Mouse (Mus musculus) heart, embryonic 10.5 days (tissue): Measurements from ENCODE around the gene Pbx1. TPM values are rescaled to one million over a fixed set of nuclear protein-coding genes. Genes with fewer than 3 reads are reported as not detected.

Source experiments
- DNase-seq: peaks from one replicate; pipeline ENCODE4 v3.0.0-alpha.2; 2017; ENCODE audit warnings: low spot score
- H3K27ac ChIP-seq: fragments of 300-500 bp; sonication (generic); 2 replicates; pipeline ENCODE4 v1.5.1; 2016; ENCODE audit warnings: mild to moderate bottlenecking
- H3K27me3 ChIP-seq: fragments of 300-500 bp; sonication (generic); 2 replicates; pipeline ENCODE4 v1.6.1; 2016; ENCODE audit warnings: mild to moderate bottlenecking; ENCODE audit not compliant: poor library complexity, insufficient read depth, severe bottlenecking
- H3K36me3 ChIP-seq: fragments of 300-500 bp; sonication (generic); 2 replicates; pipeline ENCODE4 v1.6.1; 2016; ENCODE audit warnings: mild to moderate bottlenecking, moderate library complexity
- H3K4me1 ChIP-seq: fragments of 300-500 bp; sonication (generic); 2 replicates; pipeline ENCODE4 v1.6.1; 2016; ENCODE audit warnings: mild to moderate bottlenecking
- H3K4me3 ChIP-seq: fragments of 300-500 bp; sonication (generic); 2 replicates; pipeline ENCODE4 v1.5.1; 2016; ENCODE audit warnings: mild to moderate bottlenecking, moderate library complexity
- H3K9me3 ChIP-seq: fragments of 300-500 bp; sonication (generic); 2 replicates; pipeline ENCODE4 v1.6.1; 2016; ENCODE audit warnings: mild to moderate bottlenecking, moderate library complexity
- WGBS: fragments of 180-500 bp; shearing (Covaris S2); methylation state at CpG from one replicate; pipeline ENCODE4 v1.1.7; 2016; 5-methylcytosine and 5-hydroxymethylcytosine counted together
- polyA plus RNA-seq: library from polyadenylated mRNA; unstranded; fragments of >200 nt; fragmentation: Nextera tagmentation; extraction: Ambion mirVana; gene quantifications from 2 replicates; pipeline ENCODE4 v1.2.1, GENCODE M21; 2016

The Pbx1 gene
- polyA plus RNA-seq, 1 experiment from 2014 or later = 29.5 TPM

DNA sequence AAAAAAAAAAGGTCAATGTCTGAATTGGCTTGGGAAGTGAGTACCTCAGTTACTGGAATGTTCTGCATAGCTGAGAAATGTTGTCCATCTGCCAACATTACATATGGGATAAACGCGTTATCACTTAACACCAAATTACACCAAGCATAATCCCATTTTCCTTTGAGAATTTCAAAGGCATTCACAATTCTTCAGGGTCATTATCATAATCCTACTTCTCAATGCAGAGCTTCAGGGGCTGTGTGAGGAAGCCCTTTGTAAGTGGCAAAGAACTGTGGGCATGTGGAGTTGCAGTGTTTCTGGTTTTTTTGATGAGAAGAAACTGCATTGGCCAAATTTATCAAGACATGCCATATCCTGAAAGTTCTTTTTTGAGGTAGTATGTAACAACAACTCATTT, 333.3 kb downstream of the Pbx1 start:
- Histone ChIP-seq H3K27me3 (no peaks in the 10 kb centered on the region), H3K4me1 (0 out of 2 replicates have a peak, but pooled peaks cover 6% of the 10 kb centered on the region), H3K27ac (no peak overlapping the region), H3K9me3 (no peaks in the 10 kb centered on the region), H3K36me3 (no peaks in the 10 kb centered on the region), H3K4me3 (no peak overlapping the region)
- no peak for DNase-seq
- WGBS = 95% methylated on average over 2 of the region's 2 CpGs

DNA sequence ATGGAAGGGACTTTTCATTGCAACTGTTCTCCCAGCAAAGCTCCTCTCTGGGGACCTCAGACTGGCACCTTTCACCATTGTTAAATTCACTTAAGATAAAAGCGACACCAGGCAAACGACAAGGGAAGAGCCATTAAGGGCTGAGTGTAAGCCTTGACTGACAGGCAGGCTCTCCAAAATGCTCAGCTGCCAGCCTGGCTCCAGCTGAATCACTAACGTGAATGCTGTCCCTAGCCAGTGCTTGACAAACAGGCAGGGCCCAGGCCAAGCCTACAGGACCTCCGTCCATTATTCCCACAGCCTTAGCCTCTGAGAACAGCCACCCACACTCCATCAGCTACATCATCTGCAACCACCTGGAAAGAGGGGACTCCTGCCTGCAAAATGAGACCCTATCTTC, 337.4 kb downstream of the Pbx1 start:
- H3K27me3 ChIP-seq = no peaks in the 10 kb centered on the region
- no peak overlapping the region for H3K4me3 ChIP-seq
- no peaks in the 10 kb centered on the region for H3K36me3 ChIP-seq
- DNase-seq = no peak
- H3K4me1 ChIP-seq = 0 out of 2 replicates have a peak, but pooled peaks cover 6% of the 10 kb centered on the region
- H3K27ac ChIP-seq = no peak overlapping the region
- whole genome bisulfite sequencing = 20% methylated on average over 4 of the region's 4 CpGs
- no peaks in the 10 kb centered on the region for H3K9me3 ChIP-seq

DNA sequence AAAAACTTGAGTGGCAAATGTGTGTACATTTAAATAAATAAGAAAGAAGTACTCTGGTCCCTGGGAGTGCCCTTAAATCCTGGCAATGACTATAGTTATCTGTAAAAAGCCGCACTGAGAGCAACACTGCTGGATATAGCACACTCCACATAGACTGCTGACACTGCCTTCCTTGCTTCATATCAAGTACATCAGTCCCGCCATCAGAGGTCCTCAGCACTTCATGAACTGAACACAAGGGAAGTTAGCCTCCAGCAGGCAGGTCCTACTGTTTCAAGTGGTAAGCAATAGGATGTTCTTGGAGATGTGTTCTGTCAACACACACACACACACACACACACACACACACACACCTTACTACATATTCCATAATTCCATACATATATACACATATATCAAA, 339.0 kb downstream of the Pbx1 start:
- no peaks in the 10 kb centered on the region for H3K9me3 ChIP-seq
- DNase-seq = no peak
- no peaks in the 10 kb centered on the region for H3K36me3 ChIP-seq
- H3K27me3 ChIP-seq = no peaks in the 10 kb centered on the region
- 0 out of 2 replicates have a peak, but pooled peaks cover 6% of the 10 kb centered on the region for H3K4me1 ChIP-seq
- no peak overlapping the region for H3K27ac ChIP-seq
- no peak overlapping the region for H3K4me3 ChIP-seq
- 66% methylated on average over 2 of the region's 2 CpGs for WGBS

DNA sequence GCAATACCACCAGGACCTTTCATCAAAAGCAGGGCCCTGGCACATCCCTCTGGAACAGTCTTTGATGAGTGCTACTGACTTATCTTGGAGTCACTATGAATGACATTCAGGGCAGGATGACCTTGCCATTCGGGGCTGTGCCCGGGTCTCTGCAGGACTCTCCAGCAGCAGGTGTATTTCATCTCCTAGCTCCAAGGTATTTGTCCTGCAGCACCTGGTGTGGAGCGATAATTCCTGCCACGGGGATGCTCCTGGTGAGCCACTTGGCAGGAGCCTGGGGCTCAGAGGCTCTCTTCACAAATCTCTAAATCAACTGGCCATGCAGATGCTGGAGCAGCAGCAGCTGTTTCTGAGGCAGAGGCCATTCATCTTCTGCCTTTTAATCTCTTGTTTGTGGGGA, 340.4 kb downstream of the Pbx1 start:
- Histone ChIP-seq H3K36me3 (no peaks in the 10 kb centered on the region), H3K9me3 (no peaks in the 10 kb centered on the region), H3K4me1 (0 out of 2 replicates have a peak, but pooled peaks cover 6% of the 10 kb centered on the region), H3K27me3 (no peaks in the 10 kb centered on the region), H3K27ac (no peak overlapping the region), H3K4me3 (no peak overlapping the region)
- 55% methylated on average over 4 of the region's 4 CpGs for WGBS
- DNase-seq = no peak

DNA sequence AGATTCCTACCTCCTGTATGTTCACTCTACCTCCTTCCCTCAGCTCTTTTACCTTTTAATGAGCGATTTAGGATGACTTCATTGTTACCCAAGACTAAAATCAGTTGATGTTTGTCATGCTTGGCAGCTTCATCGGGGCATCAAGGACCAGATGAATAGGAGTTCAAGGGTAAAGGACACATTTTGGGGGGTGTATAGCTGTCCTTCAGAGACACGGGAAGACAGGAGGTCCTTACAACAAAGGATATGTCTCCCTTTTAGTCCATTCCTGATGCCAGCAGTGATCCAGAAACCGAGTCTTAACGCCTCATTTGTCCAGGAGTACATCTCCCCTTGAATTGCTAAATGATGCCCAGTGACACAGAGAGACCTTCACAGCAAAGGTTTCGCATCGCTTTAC, 343.4 kb downstream of the Pbx1 start:
- no peaks in the 10 kb centered on the region for H3K36me3 ChIP-seq
- no peaks in the 10 kb centered on the region for H3K9me3 ChIP-seq
- WGBS = 81% methylated on average over 7 of the region's 7 CpGs
- no peaks in the 10 kb centered on the region; the same call in 1 of the 2 replicates for H3K27me3 ChIP-seq
- no peak overlapping the region for H3K27ac ChIP-seq
- H3K4me3 ChIP-seq = no peak overlapping the region
- no peaks in the 10 kb centered on the region for H3K4me1 ChIP-seq
- no peak for DNase-seq

DNA sequence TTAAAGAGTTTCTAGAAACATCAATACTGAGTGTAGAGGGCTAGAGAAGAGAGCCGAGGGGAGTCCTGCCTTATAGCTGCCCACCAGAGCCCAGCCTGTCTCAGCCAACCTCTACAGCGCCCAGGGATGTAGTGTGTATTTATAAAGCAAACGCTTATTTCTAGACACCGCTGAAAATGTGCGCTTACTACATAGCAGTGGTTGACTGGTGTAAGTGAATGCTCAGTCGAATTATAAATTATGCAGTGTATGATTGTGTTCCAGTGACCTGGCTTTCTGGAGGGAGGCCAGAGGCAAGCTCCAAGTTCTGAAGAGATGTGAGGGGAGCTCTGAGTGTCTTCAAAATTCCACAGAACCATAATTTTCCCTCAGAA, 352.7 kb downstream of the Pbx1 start:
- Histone ChIP-seq H3K4me3 (no peak overlapping the region), H3K4me1 (no peaks in the 10 kb centered on the region), H3K36me3 (no peaks in the 10 kb centered on the region), H3K27ac (no peak overlapping the region), H3K9me3 (no peaks in the 10 kb centered on the region), H3K27me3 (no peaks in the 10 kb centered on the region)
- DNase-seq = no peak
- 90% methylated on average over 6 of the region's 6 CpGs for WGBS

DNA sequence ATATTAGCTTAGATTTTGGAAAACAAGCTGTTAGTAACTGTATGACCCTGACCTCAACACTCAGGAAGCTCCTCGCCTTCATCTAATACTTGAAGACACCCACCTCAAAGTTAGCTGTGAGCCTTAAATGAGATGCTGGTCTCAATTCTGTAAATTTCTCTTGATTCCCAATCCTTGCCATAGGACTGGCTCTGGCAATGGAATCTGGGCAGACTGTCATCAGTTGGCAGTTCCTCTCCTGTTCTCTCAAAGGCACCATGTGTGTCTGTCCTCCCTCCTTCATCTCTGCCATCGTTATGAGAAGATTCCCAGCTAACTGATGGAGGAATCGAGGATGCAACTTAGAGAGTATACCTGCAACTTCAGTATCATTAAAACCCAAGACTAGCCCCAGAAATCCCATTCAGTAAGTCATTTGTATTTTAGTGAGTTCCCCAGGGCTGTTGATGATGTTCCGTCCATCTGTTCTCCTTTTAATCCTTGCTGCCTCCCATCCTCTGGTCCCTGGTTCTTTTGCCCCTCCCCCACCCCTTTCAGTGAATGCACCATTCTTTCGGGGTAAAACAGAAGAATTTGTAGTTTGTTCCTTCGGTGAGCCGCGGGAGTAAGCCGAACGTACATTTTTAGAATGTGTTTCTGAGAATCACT, 353.2 kb downstream of the Pbx1 start:
- Histone ChIP-seq H3K27me3 (no peaks in the 10 kb centered on the region), H3K36me3 (no peaks in the 10 kb centered on the region), H3K27ac (no peak overlapping the region), H3K9me3 (no peaks in the 10 kb centered on the region), H3K4me3 (no peak overlapping the region), H3K4me1 (no peaks in the 10 kb centered on the region)
- WGBS = 86% methylated on average over 10 of the region's 10 CpGs
- no peak for DNase-seq

DNA sequence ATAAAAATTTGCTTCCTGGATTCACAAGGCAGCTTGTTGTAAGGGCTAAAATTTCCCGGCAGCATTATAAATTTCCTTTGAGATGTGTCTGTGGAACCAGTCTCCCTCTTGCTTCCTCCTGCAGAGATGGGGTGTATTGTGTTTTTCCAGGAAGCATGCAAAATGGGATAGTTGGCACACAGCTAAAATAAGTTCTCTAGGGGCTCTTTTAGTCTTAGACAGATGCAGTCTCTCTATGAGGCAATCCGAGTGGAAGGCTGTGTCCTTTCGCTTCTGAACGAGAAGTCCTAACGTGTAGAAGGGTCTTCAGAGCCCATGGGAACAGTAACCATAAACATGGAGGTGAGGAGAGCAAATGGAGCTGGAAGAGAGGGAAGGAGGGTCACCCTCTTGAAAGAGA, 360.1 kb downstream of the Pbx1 start:
- 79% methylated on average over 5 of the region's 5 CpGs for WGBS
- no peaks in the 10 kb centered on the region for H3K27me3 ChIP-seq
- no peak overlapping the region for H3K27ac ChIP-seq
- H3K4me1 ChIP-seq = no peaks in the 10 kb centered on the region; the same call in 1 of the 2 replicates
- no peak overlapping the region for H3K4me3 ChIP-seq
- DNase-seq = no peak
- no peaks in the 10 kb centered on the region for H3K36me3 ChIP-seq
- H3K9me3 ChIP-seq = no peaks in the 10 kb centered on the region

DNA sequence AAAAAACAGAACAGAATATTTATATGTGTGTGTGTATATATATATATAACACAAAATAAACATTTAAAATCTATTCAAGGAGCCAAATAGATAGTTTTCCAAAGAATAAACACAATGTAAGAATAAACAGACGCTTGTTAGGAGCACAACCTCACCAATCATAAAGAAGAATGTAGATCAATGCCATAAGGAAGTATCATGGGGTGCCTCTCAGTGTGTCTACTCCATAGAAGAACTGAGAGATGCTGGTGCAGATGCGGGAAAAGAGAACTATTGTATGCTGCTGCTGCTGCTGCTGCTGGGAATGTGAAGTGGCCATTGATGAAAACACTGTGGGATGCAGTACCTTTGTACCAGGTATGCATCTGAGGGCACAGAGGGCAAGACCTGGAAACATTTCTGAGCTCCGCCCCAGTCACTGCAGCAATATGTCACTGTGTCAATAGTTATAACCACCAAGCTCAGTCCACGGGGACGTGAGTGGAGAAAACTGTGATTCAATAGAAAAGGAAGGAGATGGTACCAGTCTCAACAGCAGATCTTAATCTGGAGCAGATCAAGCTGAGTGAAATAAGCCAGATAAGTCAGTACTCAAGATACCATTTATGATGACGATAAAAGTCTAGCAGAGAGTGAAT, 361.7 kb downstream of the Pbx1 start:
- Histone ChIP-seq H3K27me3 (no peaks in the 10 kb centered on the region), H3K4me3 (no peak overlapping the region), H3K27ac (no peak overlapping the region), H3K9me3 (no peaks in the 10 kb centered on the region), H3K36me3 (no peaks in the 10 kb centered on the region), H3K4me1 (no peaks in the 10 kb centered on the region; the same call in 1 of the 2 replicates)
- 77% methylated on average over 6 of the region's 6 CpGs for WGBS
- no peak for DNase-seq

DNA sequence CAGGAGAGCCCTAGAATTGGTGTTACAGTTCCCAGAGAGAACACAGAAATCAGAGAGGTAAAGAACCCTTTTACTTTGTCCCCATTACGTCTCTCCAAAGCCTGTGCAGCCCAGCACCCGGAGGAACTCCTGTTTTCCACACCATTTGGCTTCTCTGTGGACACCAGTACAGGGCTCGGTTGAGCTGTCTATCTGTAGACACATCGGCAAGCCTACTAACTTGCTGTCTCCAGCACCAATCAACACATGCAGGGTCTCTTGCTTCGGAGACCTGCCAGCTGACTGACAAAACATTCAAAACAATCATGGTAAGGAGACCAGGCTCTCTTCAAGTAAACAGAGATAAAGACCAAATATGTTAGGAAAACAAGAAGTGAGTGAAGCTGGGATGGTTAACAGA, 362.3 kb downstream of the Pbx1 start:
- 23% methylated on average over 5 of the region's 5 CpGs for WGBS
- H3K27ac ChIP-seq = no peak overlapping the region

More for the DNA sequence above, 362.3 kb downstream of the Pbx1 start:
- Histone ChIP-seq H3K36me3 (no peaks in the 10 kb centered on the region), H3K9me3 (no peaks in the 10 kb centered on the region), H3K4me1 (no peaks in the 10 kb centered on the region; the same call in 1 of the 2 replicates), H3K4me3 (no peak overlapping the region), H3K27me3 (no peaks in the 10 kb centered on the region)
- DNase-seq = no peak
